Mouse (Mus musculus) stomach, embryonic 15.5 days (tissue): ENCODE measurements at regions not wholly inside any gene's neighbourhood (a gene's known extent, or its start where the extent isn't known, plus 50 kb on each side); places are given as distances from the start of the nearest gene placed in this dataset.
A peak's percentile ranks its signal among the peaks of the same experiment; 100 is the strongest.

Source experiments
- ATAC-seq: fragments of 200-750 bp; cut with Nextera tagmentation; 2 replicates; pipeline ENCODE4 v1.8.0; 2017; ENCODE audit warnings: low read depth, moderate number of reproducible peaks, moderate TSS enrichment; ENCODE audit not compliant: insufficient read depth, low FRiP score
- H3K27ac ChIP-seq: fragments of 300-500 bp; sonication (generic); 2 replicates; pipeline ENCODE4 v1.5.1; 2015; ENCODE audit warnings: mild to moderate bottlenecking, inconsistent platforms
- H3K27me3 ChIP-seq: fragments of 300-500 bp; sonication (generic); replicated peaks from 2 replicates; pipeline ENCODE4 v1.6.1; 2015; ENCODE audit warnings: inconsistent platforms
- H3K36me3 ChIP-seq: fragments of 300-500 bp; sonication (generic); 2 replicates; pipeline ENCODE4 v1.6.1; 2015; ENCODE audit warnings: inconsistent platforms
- H3K4me1 ChIP-seq: fragments of 300-500 bp; sonication (generic); 2 replicates; pipeline ENCODE4 v1.6.1; 2015; ENCODE audit warnings: inconsistent platforms
- H3K4me2 ChIP-seq: fragments of 300-500 bp; sonication (generic); 2 replicates; pipeline ENCODE4 v1.6.1; 2015; ENCODE audit warnings: mild to moderate bottlenecking, inconsistent platforms
- H3K4me3 ChIP-seq: fragments of 300-500 bp; sonication (generic); replicated peaks from 2 replicates; pipeline ENCODE4 v1.5.1; 2015; ENCODE audit warnings: inconsistent platforms
- H3K9ac ChIP-seq: fragments of 300-500 bp; sonication (generic); 2 replicates; pipeline ENCODE4 v1.6.1; 2015; ENCODE audit warnings: inconsistent platforms
- H3K9me3 ChIP-seq: fragments of 300-500 bp; sonication (generic); 2 replicates; pipeline ENCODE4 v1.6.1; 2016; ENCODE audit warnings: inconsistent platforms
- WGBS: fragments of 180-500 bp; shearing (Covaris S2); methylation state at CpG from one replicate; pipeline ENCODE4 v1.1.7; 2015; 5-methylcytosine and 5-hydroxymethylcytosine counted together

DNA sequence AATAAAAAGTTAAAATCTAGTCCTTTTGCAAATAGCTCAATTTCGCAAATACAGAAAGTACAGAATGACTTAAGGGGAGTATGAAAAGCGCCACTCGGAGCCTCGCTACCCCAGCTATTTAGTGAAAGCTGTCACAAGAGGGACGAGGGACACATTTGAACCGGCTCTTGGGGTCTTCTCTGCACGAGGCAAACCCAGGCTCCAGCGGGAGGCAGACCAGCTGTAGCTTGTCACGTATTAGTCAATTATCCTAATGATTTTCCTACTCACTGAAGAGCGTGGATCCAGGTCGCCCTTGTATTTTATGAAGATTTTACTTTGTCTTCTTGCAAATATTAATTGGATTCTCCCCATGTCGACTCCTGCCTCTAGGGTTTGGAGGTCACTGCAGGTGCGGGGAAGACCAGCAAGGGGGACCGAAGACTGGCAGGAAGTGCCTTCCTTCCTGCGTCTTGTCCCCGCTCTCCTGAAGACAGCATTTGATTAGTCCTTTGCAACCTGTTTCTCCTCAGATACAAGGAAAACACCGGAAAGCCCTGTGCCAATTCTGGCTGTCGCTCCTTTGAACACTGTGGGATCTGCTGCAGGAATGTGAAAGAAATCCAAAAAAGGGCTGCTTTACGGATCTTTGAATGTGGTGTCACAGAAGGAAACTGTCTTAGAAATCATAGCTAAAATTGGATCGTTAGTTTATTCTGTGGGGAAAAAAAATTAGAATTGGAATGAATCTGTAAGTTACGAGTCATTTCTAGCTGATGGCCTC lies 209.1 kb downstream of the Etnk1 start:
- Histone ChIP-seq H3K4me3 (no peak overlapping the region), H3K9me3 (no peaks in the 10 kb centered on the region), H3K9ac (no peak overlapping the region), H3K36me3 (no peaks in the 10 kb centered on the region), H3K27me3 (no peaks in the 10 kb centered on the region), H3K4me2 (no peak overlapping the region), H3K27ac (no peak overlapping the region), H3K4me1 (no peaks in the 10 kb centered on the region)
- 62% methylated on average over 21 of the region's 21 CpGs for WGBS
- no peak for ATAC-seq

DNA sequence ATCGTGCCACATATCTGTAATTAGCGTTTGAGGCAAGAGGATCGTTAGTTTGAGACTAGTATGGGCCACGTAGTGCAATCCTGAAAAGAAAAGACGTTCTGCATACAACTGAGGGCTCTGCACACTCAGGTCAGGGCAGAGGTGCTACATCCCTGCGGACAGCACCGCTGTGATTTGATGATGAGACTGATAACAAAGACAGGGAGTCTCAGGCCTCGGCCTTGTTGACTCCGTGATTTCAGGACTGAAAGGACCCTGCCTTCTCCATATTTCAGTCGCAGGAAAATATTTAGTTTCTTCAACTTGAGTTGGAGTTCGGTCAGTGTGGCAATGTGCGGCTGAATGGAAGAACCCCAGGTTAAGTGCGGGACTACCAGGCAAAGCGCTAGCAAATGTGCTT lies 210.1 kb downstream of the Etnk1 start:
- Histone ChIP-seq H3K4me1 (no peaks in the 10 kb centered on the region), H3K4me2 (no peak overlapping the region), H3K9ac (no peak overlapping the region), H3K9me3 (no peaks in the 10 kb centered on the region), H3K36me3 (no peaks in the 10 kb centered on the region), H3K4me3 (no peak overlapping the region), H3K27me3 (no peaks in the 10 kb centered on the region), H3K27ac (no peak overlapping the region)
- WGBS: 90% methylated on average over 14 of the region's 14 CpGs
- ATAC-seq: no peak

DNA sequence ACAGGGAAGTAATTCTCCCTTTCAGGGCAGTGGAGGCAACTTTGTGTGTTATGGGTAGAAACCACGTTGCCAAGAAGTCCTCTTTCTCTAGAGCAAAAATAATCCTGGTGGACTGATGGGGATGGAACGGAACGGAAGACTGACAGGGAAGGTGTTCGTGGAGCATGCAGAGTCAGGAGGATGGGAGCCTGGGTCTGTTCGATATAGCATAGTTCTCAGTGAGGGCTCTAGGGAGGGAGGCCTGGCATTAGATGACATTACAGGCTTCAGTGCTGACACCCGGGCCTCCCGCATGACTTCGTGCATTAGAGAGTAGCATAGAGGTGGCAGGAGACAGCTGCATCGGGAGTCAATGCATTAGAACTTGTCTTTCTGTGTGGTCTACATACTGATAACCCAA lies 211.1 kb downstream of the Etnk1 start:
- no peak for ATAC-seq
- WGBS: 93% methylated on average over 9 of the region's 9 CpGs
- H3K4me1 ChIP-seq: no peaks in the 10 kb centered on the region
- no peak overlapping the region for H3K27ac ChIP-seq
- no peaks in the 10 kb centered on the region for H3K9me3 ChIP-seq
- H3K4me2 ChIP-seq: no peak overlapping the region
- H3K4me3 ChIP-seq: no peak overlapping the region
- H3K36me3 ChIP-seq: no peaks in the 10 kb centered on the region
- no peaks in the 10 kb centered on the region for H3K27me3 ChIP-seq
- H3K9ac ChIP-seq: no peak overlapping the region

- ATAC-seq: no peak
- no peaks in the 10 kb centered on the region for H3K9me3 ChIP-seq
- H3K9ac ChIP-seq: no peak overlapping the region
- 95% methylated on average over 3 of the region's 3 CpGs for WGBS
- no peak overlapping the region for H3K4me2 ChIP-seq
- no peaks in the 10 kb centered on the region for H3K27me3 ChIP-seq
- H3K4me1 ChIP-seq: no peaks in the 10 kb centered on the region
- no peak overlapping the region for H3K4me3 ChIP-seq
- H3K27ac ChIP-seq: no peak overlapping the region
- no peaks in the 10 kb centered on the region for H3K36me3 ChIP-seq
Measured at GRCm38 (mm10) chr6:143380490-143380889, 213.5 kb downstream of the Etnk1 start.

GRCm38 (mm10) chr6:143386597-143387450 lies 219.8 kb downstream of the Etnk1 start:
- peak; percentile 50 for ATAC-seq
- no peaks in the 10 kb centered on the region for H3K9me3 ChIP-seq

GRCm38 (mm10) chr6:143393543-143394207 lies 226.7 kb downstream of the Etnk1 start:
- no peak for ATAC-seq
- WGBS: 46% methylated on average over 10 of the region's 10 CpGs
- H3K9me3 ChIP-seq: no peaks in the 10 kb centered on the region
- no peaks in the 10 kb centered on the region for H3K27me3 ChIP-seq
- H3K4me1 ChIP-seq: no peaks in the 10 kb centered on the region
- no peak overlapping the region for H3K4me3 ChIP-seq
- no peak overlapping the region for H3K4me2 ChIP-seq
- no peak overlapping the region for H3K9ac ChIP-seq
- H3K27ac ChIP-seq: no peak overlapping the region
- H3K36me3 ChIP-seq: no peaks in the 10 kb centered on the region

More at GRCm38 (mm10) chr6:143386597-143387450, 219.8 kb downstream of the Etnk1 start:
- Histone ChIP-seq H3K9ac (no peak overlapping the region), H3K36me3 (no peaks in the 10 kb centered on the region), H3K4me2 (no peak overlapping the region), H3K27ac (no peak overlapping the region), H3K4me3 (no peak overlapping the region), H3K4me1 (no peaks in the 10 kb centered on the region), H3K27me3 (no peaks in the 10 kb centered on the region)
- 78% methylated on average over 16 of the region's 16 CpGs for WGBS

- no peaks in the 10 kb centered on the region for H3K4me1 ChIP-seq
- ATAC-seq: no peak
- no peaks in the 10 kb centered on the region for H3K9me3 ChIP-seq
- H3K36me3 ChIP-seq: no peaks in the 10 kb centered on the region
- no peaks in the 10 kb centered on the region for H3K27me3 ChIP-seq
- no peak overlapping the region for H3K9ac ChIP-seq
- no peak overlapping the region for H3K4me2 ChIP-seq
- H3K4me3 ChIP-seq: no peak overlapping the region
- WGBS: 82% methylated on average over 15 of the region's 15 CpGs
- H3K27ac ChIP-seq: 0 out of 2 replicates have a peak overlapping the region, but pooled peaks have one; percentile 21
Measured at GRCm38 (mm10) chr6:143394377-143394776, 227.4 kb downstream of the Etnk1 start.

DNA sequence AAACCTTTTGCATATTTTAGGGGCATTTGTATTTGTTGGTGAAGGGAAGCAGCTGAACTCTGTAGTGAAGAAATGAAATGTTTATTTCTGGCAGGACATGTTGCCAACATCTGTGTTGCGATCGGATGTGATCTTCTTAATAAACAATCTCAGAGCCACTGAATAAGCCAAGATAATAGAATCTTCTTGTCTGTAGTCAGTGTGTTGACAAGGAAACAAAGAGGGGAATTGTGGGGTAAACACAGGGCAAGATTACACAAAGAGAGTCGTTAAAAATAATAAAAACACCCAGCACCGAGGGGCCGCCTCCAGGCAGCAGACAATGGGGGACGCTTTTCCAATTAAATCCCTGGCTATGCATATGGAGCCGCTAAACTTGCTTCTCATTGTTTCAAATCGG lies 234.4 kb downstream of the Etnk1 start:
- H3K9ac ChIP-seq: no peak overlapping the region
- no peaks in the 10 kb centered on the region for H3K4me1 ChIP-seq
- no peak overlapping the region for H3K4me2 ChIP-seq
- H3K27me3 ChIP-seq: no peaks in the 10 kb centered on the region
- no peaks in the 10 kb centered on the region for H3K36me3 ChIP-seq
- no peaks in the 10 kb centered on the region for H3K9me3 ChIP-seq
- WGBS: 49% methylated on average over 8 of the region's 8 CpGs
- H3K27ac ChIP-seq: no peak overlapping the region
- no peak overlapping the region for H3K4me3 ChIP-seq
- ATAC-seq: no peak

DNA sequence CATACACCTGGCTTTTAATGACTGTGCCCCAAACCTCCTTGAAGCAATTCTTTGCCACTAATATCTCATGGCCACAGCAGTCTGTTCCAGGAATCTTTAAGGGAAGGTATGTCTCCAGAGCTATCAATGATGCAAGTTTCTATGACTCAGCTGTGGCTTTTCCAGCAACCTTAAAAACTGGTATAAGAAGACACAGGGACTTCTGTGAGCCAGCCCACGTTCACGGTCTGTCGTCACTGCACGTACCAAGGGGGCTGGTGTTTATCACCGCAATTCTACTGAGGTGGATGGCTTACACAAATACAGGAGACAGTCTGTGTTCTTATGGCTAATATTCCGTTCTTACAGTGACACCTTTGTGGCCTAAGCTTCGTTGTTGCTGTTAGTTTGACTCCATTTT lies 234.9 kb downstream of the Etnk1 start:
- no peak for ATAC-seq
- Histone ChIP-seq H3K4me3 (no peak overlapping the region), H3K9ac (no peak overlapping the region), H3K9me3 (no peaks in the 10 kb centered on the region), H3K4me2 (no peak overlapping the region), H3K4me1 (no peaks in the 10 kb centered on the region), H3K27ac (no peak overlapping the region), H3K36me3 (no peaks in the 10 kb centered on the region), H3K27me3 (no peaks in the 10 kb centered on the region)
- WGBS: 78% methylated on average over 7 of the region's 7 CpGs

GRCm38 (mm10) chr6:143402766-143403165 lies 235.7 kb downstream of the Etnk1 start:
- H3K27ac ChIP-seq: no peak overlapping the region
- no peaks in the 10 kb centered on the region for H3K27me3 ChIP-seq
- WGBS: 81% methylated on average over 7 of the region's 7 CpGs
- no peaks in the 10 kb centered on the region for H3K9me3 ChIP-seq
- H3K4me2 ChIP-seq: no peak overlapping the region
- no peaks in the 10 kb centered on the region for H3K36me3 ChIP-seq
- H3K4me3 ChIP-seq: no peak overlapping the region
- no peak overlapping the region for H3K9ac ChIP-seq
- no peaks in the 10 kb centered on the region for H3K4me1 ChIP-seq
- no peak for ATAC-seq

DNA sequence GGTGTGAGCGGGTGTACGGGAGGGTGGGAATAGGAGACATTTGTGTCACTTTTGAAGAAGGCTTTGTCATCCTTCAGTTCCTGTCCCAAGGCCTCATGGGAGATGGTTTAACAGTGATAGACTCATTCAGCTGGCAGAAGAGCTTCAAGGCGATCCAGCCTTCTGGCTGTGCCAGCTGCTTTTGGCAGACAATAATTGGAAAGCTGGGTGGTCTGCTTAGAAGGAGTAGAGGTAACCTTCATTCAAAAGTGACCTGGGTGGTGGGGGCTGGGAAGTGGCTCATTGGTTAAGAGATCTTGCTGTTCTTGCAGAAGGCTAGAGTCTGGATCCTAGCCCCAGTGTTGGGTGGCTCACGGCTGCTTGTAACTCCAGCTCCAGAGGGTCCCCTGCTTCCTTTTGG lies 237.5 kb downstream of the Etnk1 start:
- no peak for ATAC-seq
- WGBS: 86% methylated on average over 4 of the region's 4 CpGs
- Histone ChIP-seq H3K27me3 (no peaks in the 10 kb centered on the region), H3K9me3 (no peaks in the 10 kb centered on the region), H3K4me2 (no peak overlapping the region), H3K36me3 (no peaks in the 10 kb centered on the region), H3K9ac (no peak overlapping the region), H3K4me3 (no peak overlapping the region), H3K27ac (no peak overlapping the region), H3K4me1 (no peaks in the 10 kb centered on the region)

DNA sequence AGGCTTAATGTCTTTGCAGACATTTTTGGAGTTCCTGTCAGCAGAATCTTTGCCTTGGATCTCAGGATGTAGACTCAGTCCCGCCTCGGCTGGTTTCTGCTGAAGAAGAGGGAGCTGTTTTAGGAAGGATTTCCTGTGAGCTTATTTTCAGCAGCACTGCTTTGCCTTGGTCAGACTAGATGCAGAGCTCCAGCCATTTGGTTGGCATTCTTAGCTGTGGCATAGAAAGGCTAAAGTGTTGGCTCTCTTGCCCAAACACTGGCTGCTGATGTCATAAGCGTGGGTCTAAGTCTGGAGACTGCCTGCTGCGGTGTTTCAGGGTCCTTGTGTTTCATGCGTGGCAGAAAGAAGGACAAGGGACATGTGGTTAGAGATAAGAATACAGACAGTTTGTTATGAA lies 245.0 kb downstream of the Etnk1 start:
- no peak overlapping the region for H3K9ac ChIP-seq

More for the DNA sequence above, 245.0 kb downstream of the Etnk1 start:
- Histone ChIP-seq H3K27me3 (no peaks in the 10 kb centered on the region), H3K9me3 (no peaks in the 10 kb centered on the region), H3K4me1 (no peaks in the 10 kb centered on the region), H3K27ac (no peak overlapping the region), H3K36me3 (no peaks in the 10 kb centered on the region), H3K4me3 (no peak overlapping the region), H3K4me2 (no peak overlapping the region)
- no peak for ATAC-seq
- WGBS: 79% methylated on average over 5 of the region's 5 CpGs
